Mouse (Mus musculus) brain, adult 2 months (tissue): Measurements from ENCODE around the gene Dcaf7.

Experiments
- DNase-seq: peaks from one replicate; pipeline ENCODE4 v3.0.0; 2011; ENCODE audit warnings: low read depth, low spot score

Gene Dcaf7

DNA sequence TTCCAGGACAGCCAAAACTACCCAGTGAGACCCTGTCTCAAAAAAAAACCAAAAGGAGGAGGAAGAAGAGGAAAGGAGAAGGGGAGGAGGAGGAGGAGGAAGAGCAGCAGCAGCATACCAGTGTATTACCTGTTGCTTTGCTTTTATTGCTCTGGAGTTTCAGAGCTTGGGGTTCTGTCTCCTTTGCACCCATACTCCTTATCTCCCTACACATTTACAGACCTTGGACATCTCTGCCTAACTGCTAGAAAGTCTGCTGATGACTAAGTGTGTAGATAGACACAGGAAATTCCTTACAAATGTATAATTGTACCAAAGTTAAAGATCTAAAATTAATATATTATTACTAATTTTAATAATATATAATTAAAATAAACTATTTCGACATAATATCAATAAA is 8.6 kb downstream of the Dcaf7 start:
- DNase-seq = no peak

DNA sequence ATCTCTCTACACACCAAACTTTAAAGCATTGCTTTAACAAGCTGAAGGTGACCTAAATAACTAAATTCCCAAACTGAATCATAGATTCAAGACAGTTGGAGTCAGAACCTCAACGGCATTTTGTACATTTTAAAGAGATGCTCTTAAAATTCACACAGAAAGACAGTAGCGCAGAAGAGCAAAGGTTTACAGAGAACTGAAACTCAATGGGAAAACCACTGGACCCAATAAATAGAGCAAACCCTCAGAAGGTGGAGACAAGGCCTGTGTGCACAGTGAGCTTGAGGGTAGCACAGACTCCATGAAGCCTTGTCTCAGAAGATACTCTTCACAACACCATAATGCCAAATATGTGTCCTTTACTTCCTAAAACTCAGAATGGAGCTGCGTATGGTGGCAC is 9.1 kb downstream of the Dcaf7 start:
- DNase-seq = no peak

- no peak for DNase-seq
These were observed 9.9 kb downstream of the Dcaf7 start for GRCm38 (mm10) chr11:106046584-106046983.

DNA sequence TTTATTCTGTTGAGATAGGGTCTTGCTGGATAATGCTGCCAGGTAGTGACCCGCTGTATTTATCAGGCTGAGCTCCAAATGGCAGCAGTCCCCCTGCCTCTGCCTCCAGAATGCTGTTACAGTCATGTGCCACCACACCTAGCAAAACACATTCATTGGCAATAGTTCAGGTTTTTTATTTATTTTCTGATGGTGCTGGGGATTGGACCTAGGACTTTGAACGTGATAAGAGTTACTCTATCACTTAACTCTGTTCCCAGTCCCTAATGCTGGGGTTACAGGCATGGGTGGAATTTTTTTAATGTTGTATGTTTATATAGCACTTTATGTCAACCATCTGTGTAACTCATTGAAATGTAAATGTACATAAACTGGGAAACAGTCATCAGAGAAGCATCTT is 17.2 kb downstream of the Dcaf7 start:
- no peak for DNase-seq

DNA sequence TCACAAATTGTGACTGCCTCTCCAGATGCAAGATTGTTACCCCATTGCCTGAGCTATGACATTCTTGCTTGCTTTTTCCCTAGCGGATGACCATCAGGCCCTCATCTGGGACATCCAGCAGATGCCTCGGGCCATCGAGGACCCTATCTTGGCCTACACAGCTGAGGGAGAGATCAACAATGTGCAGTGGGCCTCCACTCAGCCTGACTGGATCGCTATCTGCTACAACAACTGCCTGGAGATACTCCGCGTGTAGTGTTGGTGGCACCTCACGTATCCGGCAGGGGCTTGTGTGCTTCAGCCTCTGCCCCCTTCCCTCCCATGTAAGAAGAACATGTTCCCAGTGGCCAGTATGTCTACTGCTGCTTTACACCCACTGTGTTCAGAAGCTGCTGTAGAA is 17.9 kb downstream of the Dcaf7 start:
- no peak for DNase-seq

DNA sequence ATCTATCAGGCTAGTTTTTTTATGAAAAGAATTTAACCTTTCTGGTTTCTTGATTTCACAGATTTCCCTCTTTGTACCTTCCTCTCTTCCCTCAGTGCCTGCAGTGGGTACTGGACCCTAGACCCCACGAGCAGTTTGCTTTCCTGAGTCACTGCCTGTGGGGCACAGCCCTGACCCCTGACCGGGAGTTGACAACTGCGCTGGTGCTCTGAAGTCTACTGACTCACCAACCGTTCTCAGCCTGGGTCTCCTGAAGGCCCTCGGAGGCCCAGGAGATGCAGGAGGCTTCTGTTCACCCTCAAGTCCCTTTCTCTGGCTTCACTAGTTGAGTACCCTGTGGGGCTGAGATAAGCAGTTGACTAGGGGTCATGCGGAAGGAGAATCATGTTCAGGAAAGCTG is 18.7 kb downstream of the Dcaf7 start:
- no peak for DNase-seq

GRCm38 (mm10) chr11:106056819-106057491 is 20.3 kb downstream of the Dcaf7 start:
- DNase-seq = no peak

- DNase-seq = no peak
These were observed 21.3 kb downstream of the Dcaf7 start for GRCm38 (mm10) chr11:106058020-106058419.

DNA sequence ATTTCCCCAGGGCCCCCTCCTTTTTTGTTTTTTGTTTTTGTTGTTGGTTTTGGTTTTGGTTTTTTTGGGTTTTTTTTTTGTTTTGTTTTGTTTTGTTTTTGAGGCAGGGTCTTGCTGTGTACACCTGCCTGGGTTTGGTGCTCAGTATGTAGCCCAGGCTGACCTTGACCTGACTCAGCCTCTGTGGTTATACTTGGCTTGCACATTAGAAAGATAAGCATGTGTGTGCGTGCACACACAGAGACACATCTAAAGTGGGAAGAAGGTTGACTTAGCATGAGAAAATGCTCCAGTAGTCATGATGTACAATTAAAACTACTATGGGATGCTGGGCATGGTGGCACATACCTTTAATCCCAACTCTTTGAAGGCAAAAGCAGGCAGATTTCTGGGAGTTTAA is 23.9 kb downstream of the Dcaf7 start:
- no peak for DNase-seq

GRCm38 (mm10) chr11:106061311-106061710 is 24.6 kb downstream of the Dcaf7 start:
- DNase-seq = no peak

DNA sequence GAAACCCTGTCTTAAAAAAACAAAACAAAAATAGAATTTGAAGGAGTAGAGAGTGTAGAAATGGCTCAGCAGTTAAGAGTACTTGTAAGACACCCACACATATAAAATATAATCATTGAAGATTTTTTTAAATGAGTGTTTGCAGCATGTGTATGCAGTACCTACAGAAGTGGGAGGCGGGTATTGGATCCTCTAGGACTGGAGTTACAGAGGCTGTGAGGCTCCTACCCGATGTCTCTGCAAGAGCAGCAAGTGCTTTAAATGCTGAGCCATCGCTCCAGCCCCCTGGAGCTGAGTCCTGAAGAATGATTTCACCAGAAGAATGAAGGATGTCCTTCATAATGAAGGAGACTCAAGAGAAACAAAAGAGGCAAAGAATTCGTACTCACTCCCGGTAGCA is 27.1 kb downstream of the Dcaf7 start:
- DNase-seq = peak; percentile 51

DNA sequence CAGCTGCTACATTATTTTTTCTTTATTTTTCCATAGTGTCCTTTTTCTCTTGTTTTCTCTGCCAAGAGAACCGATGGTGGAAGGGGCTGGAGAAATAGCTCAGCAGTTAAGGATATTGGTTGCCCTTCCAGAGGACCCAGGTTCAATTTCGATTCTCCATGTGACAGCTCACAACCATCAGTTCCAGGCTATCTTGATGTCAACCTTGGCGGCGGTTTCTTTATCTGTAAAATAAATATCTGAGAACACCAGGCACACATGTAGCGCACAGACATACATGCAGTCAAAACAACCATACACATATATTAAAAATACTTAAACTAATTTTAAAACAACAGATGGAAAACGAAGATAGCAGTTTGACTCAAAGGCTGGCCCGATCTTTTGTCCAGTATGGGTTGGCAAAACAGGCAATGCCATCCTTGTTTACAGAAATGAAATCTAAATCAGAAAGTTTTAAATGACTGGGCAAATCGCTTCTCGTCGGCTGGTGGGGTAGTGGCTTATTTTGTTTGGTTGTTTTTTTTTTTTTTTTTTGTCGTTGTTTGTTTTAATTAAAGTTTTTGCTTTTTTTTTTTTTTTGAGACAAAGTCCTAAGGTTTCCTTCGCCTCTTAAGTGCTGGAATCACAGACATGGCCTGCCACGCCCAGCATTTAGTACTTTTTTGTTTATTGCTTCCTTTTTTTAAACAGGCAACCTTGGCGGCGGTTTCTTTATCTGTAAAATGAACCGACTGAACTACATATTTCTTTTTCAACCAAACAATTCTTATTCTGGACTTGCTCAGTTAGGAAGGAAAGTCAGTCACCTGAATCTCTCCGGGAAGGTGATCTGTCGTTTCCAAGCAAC is 28.6 kb downstream of the Dcaf7 start:
- DNase-seq = no peak

DNA sequence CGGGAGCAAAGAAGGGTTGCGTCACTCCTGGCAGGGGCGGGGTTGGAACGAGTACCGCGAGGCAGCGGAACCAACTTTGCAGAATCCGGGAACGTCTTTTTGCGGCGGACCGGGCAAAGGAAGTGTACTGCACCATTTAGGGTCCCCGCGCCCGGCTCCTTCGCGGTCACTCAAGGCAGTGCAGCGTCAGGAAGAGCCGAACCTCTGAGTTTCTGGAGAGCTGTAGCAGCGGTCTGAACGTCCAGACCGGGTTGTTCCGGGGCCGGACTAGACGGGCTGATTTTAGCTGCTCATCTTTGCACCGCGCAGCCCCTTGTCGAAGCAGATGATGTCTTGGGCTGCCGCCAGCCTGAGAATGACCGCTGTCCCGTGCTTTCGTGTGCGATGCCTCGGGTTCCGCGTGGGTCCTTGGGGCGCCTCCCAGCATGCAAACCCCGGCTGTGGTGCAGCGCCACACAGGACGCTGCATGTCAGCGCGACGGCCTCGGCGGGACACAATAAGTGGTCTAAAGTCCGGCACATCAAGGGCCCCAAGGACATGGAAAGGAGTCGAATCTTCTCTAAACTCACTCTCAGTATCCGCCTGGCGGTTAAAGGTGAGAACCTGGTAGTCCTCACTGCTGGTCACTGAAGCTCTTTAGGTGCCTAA is 29.4 kb downstream of the Dcaf7 start, which contains the start of gene Taco1:
Gene Taco1, plus strand, starts transcription at position 139 of the 649 bp plus-strand sequence.
- DNase-seq = peak; percentile 98

GRCm38 (mm10) chr11:106066616-106067015 is 29.9 kb downstream of the Dcaf7 start:
- peak; percentile 95 for DNase-seq

DNA sequence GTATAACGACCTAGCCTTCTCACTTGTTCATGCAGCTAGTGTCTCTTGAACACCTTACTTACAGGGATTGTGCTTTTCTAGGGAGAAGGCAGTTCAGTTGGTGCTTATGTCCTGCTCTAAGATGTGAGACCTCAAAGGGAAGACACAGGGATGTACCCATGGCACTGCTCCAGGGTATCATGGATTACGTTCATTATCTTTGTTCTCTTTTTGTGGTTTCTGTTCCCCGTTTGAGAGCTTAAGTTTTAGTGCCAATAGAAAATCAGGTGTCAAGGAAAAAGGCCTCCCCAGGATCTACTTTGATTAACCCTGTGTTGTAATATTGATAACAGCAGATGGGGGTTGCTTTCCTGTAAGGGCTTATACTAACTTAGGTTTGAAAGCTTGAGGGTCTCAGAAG is 37.1 kb downstream of the Dcaf7 start:
- DNase-seq = no peak

- peak; percentile 80 for DNase-seq
These were observed 39.6 kb downstream of the Dcaf7 start for GRCm38 (mm10) chr11:106076321-106076720.

- DNase-seq = peak; percentile 100
These were observed 47.3 kb downstream of the Dcaf7 start, which contains the start of gene Map3k3 for GRCm38 (mm10) chr11:106083708-106084701. TSS of gene Map3k3 (plus strand) at chr11:106084613.

- DNase-seq = peak; percentile 73
These were observed 48.4 kb downstream of the Dcaf7 start for GRCm38 (mm10) chr11:106084911-106085561.

DNA sequence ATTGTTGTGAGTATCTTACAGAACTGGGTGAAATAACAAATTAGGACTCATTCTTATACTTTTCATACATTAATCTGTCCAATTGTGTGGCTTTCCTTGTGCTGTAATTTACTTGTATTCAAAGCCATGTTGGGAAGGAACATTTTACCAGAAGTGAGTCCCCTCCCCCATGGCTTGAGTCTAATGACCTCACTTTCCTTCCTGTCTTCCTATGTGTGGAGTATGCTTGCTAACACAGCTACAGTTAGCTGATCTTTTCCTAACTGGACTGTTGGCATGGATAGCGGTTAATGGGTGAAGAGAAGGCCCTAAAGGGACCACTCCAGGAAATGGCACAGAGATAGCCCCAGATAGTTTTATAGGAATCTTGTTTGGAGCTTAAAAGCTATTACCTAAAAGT is 61.6 kb downstream of the Dcaf7 start:
- no peak for DNase-seq

GRCm38 (mm10) chr11:106102866-106103265 is 66.2 kb downstream of the Dcaf7 start:
- DNase-seq = peak; percentile 30
